Mouse (Mus musculus) stomach, postnatal 0 days (tissue): ENCODE results near the gene Cyp4a31. TPM values are rescaled to one million over a fixed set of nuclear protein-coding genes. Genes with fewer than 3 reads are reported as not detected.
"Not testable (repeated sequence)": the region's sequence is repeated elsewhere in the genome, so short reads cannot be mapped to it uniquely, and the experiment has no call there.

Experiments used
- ATAC-seq: fragments of 200-750 bp; cut with Nextera tagmentation; 2 replicates; pipeline ENCODE4 v1.8.0; 2017; ENCODE audit not compliant: low FRiP score, low TSS enrichment
- DNase-seq: peaks from one replicate; pipeline ENCODE4 v3.0.0-alpha.2; 2016; ENCODE audit warnings: low spot score
- H3K27ac ChIP-seq: fragments of 300-500 bp; sonication (generic); replicated peaks from 2 replicates; pipeline ENCODE4 v1.5.1; 2014; ENCODE audit warnings: mild to moderate bottlenecking, control low read depth
- H3K27me3 ChIP-seq: fragments of 300-500 bp; sonication (generic); 2 replicates; pipeline ENCODE4 v1.6.1; 2014; ENCODE audit warnings: low read length; ENCODE audit not compliant: control insufficient read depth, insufficient read depth
- H3K36me3 ChIP-seq: fragments of 300-500 bp; sonication (generic); 2 replicates; pipeline ENCODE4 v1.6.1; 2014; ENCODE audit warnings: low read length, mixed read lengths; ENCODE audit not compliant: control insufficient read depth, insufficient read depth
- H3K4me1 ChIP-seq: fragments of 300-500 bp; sonication (generic); replicated peaks from 2 replicates; pipeline ENCODE4 v1.6.1; 2014; ENCODE audit warnings: antibody characterized with exemption; ENCODE audit not compliant: control insufficient read depth, insufficient read depth
- H3K4me2 ChIP-seq: fragments of 300-500 bp; sonication (generic); replicated peaks from 2 replicates; pipeline ENCODE4 v1.6.1; 2014; ENCODE audit warnings: low read depth, mild to moderate bottlenecking, control low read depth, moderate library complexity
- H3K4me3 ChIP-seq: fragments of 300-500 bp; sonication (generic); 2 replicates; pipeline ENCODE4 v1.5.1; 2014; ENCODE audit warnings: low read depth, low read length, control low read depth
- H3K9ac ChIP-seq: fragments of 300-500 bp; sonication (generic); 2 replicates; pipeline ENCODE4 v1.6.1; 2014; ENCODE audit warnings: mild to moderate bottlenecking, low read length, control low read depth, mixed read lengths
- H3K9me3 ChIP-seq: fragments of 300-500 bp; sonication (generic); 2 replicates; pipeline ENCODE4 v1.6.1; 2016; ENCODE audit warnings: low read length; ENCODE audit not compliant: control insufficient read depth
- CTCF ChIP-seq: IDR thresholded peaks from 2 replicates; pipeline ENCODE4 v1.5.1; 2016; ENCODE audit warnings: antibody characterized with exemption, low read depth, mild to moderate bottlenecking, moderate library complexity
- EP300 ChIP-seq: optimal IDR thresholded peaks from 2 replicates; pipeline ENCODE3; 2016; ENCODE audit warnings: antibody characterized with exemption
- WGBS: fragments of 180-500 bp; shearing (Covaris S2); extraction: QIAGEN DNeasy Blood & Tissue Kit; methylation state at CpG from one replicate; pipeline ENCODE4 v1.1.7; 2014; 5-methylcytosine and 5-hydroxymethylcytosine counted together
- polyA plus RNA-seq: library from polyadenylated mRNA; unstranded; fragments of >200 nt; fragmentation: Nextera tagmentation; extraction: Ambion mirVana; gene quantifications from 2 replicates; pipeline ENCODE4 v1.2.1, GENCODE M21; 2015

The Cyp4a31 gene
- polyA plus RNA-seq, 1 experiment from 2014 or later: 0.08 TPM

GRCm38 (mm10) chr4:115614005-115614404 lies 50.6 kb downstream of the Cyp4a31 start:
- Histone ChIP-seq H3K4me3 (no peak overlapping the region), H3K27me3 (no peaks in the 10 kb centered on the region), H3K27ac (no peak overlapping the region), H3K9ac (no peak overlapping the region), H3K4me2 (no peak overlapping the region), H3K4me1 (no peaks in the 10 kb centered on the region), H3K36me3 (no peaks in the 10 kb centered on the region), H3K9me3 (no peaks in the 10 kb centered on the region)
- ATAC-seq (no peak), DNase-seq (no peak)
- no peak for TF ChIP-seq EP300
- TF ChIP-seq CTCF: no peak

GRCm38 (mm10) chr4:115625560-115625959 lies 62.1 kb downstream of the Cyp4a31 start:
- H3K4me3 ChIP-seq, H3K36me3 ChIP-seq, H3K4me1 ChIP-seq, H3K27ac ChIP-seq, H3K4me2 ChIP-seq, ATAC-seq, H3K9me3 ChIP-seq, H3K9ac ChIP-seq, H3K27me3 ChIP-seq: not testable (repeated sequence)
- 94% methylated on average over 3 of the region's 3 CpGs for WGBS
- DNase-seq: peak; percentile 7

Other genes starting within 250 kb of the Cyp4a31 start
- gene Cyp4a12b, start 152.0 kb upstream of the Cyp4a31 start, polyA plus RNA-seq: not detected in 2 replicates
- not detected in 2 replicates for gene Cyp4a30b, start 111.0 kb upstream of the Cyp4a31 start, polyA plus RNA-seq
- gene Cyp4a14, start 67.5 kb upstream of the Cyp4a31 start, polyA plus RNA-seq: 1.1 and 1.2 TPM in 2 replicates
- 0.57 and 0.62 TPM in 2 replicates for gene Cyp4a10, start 45.4 kb upstream of the Cyp4a31 start, polyA plus RNA-seq
- gene Cyp4a32, start 37.3 kb downstream of the Cyp4a31 start, polyA plus RNA-seq: 0.08 and 0.21 TPM in 2 replicates
- 1.2 and 1.4 TPM in 2 replicates for gene Cyp4b1, start 84.1 kb downstream of the Cyp4a31 start, polyA plus RNA-seq
- 16.3 and 17.0 TPM in 2 replicates for gene Efcab14, start 174.1 kb downstream of the Cyp4a31 start, polyA plus RNA-seq
- gene Tex38, start 217.4 kb downstream of the Cyp4a31 start, polyA plus RNA-seq: 0.21 TPM in 2 replicates
- 30.4 and 30.6 TPM in 2 replicates for gene Atpaf1, start 221.2 kb downstream of the Cyp4a31 start, polyA plus RNA-seq